Mouse (Mus musculus) cerebellum, postnatal 14 days (tissue): ENCODE data around the gene Tlk2.

ENCODE experiments used
- DNase-seq, 2 experiments: peaks; one replicate each; pipeline ENCODE4 v3.0.0; 2021; ENCODE audit warnings: mixed read lengths in 2 of 2

Gene Tlk2

DNA sequence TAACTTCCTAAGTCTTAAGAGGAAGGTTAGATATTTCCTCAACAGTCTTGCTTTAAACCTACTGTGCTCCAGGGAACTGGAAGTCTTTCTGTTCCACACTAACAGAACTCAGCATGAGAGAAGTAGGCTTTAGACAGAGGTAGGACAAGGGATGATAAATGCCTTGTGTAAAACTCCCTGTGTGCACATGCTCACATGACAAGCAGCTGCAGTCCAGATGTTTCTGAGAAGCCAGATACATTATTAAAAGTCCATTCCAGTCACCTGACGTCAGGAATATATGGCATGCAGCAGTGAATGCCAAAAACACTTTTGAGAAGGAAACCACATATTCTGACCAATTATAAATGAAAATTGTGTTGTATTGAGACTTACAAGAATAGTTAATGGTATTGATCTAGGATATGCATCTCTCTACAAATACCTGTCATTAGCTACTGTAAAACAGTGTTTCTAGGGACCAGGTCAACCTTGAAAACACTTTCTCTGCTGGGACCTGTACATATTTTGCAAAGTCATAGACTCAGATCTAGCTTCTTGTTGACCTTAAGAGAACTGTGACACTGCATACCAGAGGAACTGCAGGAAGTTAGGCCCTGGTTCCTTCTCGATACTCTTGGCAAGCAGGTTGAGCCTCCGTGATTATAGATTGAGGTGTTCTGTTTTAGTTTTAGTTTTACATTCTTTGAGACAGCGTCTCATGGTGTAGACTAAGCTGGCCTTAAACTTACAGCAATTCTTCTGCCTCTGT, 83.2 kb downstream of the Tlk2 start:
- DNase-seq = no peak

- DNase-seq = no peak
Measured at GRCm38 (mm10) chr11:105264506-105264905, 85.9 kb downstream of the Tlk2 start.

DNA sequence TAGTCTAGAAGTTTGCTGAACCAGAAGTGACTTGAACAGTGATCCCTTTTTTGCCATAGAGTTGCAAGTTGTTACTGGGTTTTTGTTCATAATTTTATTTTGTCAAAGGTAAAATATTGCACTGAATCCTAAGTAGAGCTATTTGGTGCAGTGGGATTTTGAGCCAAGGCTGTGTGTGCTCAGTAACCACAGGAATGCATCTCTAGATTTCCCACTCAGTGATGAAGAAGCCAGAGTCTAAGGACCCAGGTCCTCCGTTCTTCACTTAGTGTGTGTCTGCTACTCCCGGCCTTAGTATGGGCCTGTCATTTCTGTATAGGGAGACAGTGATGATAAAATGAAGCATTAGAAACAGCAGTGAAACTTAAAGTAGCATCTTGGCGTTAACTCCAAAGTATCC, 86.4 kb downstream of the Tlk2 start:
- no peak for DNase-seq

GRCm38 (mm10) chr11:105270155-105270554, 91.5 kb downstream of the Tlk2 start:
- peak; percentile 80 to 82 for DNase-seq

GRCm38 (mm10) chr11:105280456-105280855, 101.8 kb downstream of the Tlk2 start:
- DNase-seq = no peak

DNA sequence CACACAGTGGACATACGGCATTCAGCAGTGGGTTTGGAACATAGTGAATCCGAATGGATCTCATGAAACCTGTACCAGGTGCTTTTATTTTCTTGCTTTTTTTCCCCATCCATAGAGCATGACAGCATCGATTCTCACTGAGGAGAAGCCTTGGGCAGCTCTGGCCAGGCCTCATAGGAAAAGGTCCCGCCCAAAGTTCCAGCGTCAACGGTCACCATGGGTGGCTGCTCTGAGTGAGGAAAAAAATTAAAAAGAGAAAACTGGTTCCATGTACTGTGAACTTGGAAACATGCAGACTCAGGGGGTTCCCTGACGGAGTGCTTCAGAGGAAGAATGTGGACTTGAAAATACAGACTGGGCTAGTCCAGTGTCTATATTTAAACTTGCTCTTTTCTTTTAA, 102.7 kb downstream of the Tlk2 start:
- no peak for DNase-seq

- DNase-seq = peak in 1 of 2 experiments; percentile 42
Measured at GRCm38 (mm10) chr11:105281763-105282459, 103.3 kb downstream of the Tlk2 start.

DNA sequence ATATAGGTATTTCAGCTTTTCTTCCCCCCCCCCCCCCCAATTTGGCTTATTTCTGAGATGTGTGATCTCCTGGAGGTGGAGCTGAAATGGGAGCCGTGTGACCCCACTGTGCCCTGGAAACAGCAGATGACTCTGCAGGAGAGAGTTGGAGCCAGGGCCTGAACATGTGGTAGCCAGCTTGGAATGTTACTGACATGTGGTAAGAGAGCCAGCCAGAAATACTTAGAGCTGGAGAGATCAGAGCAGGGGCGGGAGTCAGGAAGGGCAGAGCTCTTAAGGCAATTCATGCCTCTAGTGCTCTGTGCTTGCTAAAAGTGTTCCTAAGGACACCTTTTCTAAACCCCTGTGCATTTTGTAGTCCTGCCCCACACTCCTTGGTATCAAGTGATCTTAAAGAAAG, 103.9 kb downstream of the Tlk2 start:
- DNase-seq = peak; percentile 32 to 37

DNA sequence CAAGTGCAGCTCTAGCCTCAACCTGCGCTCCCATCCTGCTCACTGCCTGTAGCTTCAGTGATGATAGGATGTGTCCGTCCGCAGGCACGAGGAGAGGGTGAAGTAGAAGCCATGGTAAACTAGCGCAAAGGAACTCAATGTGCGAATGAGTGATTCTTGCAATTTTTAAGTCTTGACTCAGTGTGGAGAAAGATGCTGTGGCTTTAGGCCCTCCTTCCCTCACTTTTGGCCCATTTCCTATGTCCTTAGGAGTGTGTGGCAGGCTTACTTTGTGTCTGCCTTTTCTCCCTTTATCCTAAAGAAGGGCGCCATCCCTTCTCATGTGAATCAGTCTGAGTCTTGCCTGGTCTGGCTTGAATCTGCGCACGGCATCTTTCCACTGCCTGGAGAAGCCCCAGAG, 104.4 kb downstream of the Tlk2 start:
- DNase-seq = no peak

- no peak for DNase-seq
Measured at GRCm38 (mm10) chr11:105285720-105286119, 107.1 kb downstream of the Tlk2 start.

DNA sequence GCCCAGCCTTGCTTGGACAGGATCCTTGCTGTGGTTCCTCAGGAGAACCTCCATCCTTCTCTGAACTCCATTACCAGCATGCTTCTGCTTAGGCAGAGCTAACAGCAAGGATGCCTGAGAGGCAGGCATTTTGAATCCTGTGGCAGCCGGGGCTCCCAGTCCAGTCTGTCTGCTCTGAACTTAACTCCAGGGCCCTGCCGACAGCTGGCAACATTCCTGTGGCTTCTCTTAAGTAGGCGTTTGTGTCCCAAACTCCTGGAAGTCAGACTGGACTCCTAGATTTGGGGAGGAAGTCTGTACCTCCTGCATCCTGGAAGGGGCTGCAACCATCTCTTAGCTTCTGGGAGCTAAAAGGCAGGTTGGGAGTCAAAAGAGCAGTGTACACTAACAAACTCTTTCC, 110.8 kb downstream of the Tlk2 start:
- DNase-seq = no peak

DNA sequence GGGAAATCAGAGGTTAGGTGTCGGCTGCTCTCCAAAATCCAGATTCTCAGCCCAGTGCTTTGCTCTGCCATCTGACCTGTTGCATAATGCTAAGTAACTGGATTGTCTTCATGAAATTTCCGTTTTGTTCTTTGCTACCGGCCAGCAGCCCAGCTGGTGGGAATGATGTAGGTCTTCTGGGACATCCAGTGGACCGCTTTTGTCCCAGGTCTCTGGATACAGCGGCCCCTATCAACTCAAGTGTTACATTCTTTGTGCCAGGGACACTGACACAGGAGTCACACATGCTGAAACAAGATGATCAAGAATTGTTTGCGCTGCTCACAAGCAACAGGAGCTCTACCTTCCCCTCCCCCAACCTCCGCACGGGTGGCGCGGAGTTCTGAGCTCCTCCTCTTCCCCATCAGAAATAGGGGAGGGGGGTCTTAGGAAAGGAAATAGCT, 113.1 kb downstream of the Tlk2 start:
- no peak for DNase-seq

DNA sequence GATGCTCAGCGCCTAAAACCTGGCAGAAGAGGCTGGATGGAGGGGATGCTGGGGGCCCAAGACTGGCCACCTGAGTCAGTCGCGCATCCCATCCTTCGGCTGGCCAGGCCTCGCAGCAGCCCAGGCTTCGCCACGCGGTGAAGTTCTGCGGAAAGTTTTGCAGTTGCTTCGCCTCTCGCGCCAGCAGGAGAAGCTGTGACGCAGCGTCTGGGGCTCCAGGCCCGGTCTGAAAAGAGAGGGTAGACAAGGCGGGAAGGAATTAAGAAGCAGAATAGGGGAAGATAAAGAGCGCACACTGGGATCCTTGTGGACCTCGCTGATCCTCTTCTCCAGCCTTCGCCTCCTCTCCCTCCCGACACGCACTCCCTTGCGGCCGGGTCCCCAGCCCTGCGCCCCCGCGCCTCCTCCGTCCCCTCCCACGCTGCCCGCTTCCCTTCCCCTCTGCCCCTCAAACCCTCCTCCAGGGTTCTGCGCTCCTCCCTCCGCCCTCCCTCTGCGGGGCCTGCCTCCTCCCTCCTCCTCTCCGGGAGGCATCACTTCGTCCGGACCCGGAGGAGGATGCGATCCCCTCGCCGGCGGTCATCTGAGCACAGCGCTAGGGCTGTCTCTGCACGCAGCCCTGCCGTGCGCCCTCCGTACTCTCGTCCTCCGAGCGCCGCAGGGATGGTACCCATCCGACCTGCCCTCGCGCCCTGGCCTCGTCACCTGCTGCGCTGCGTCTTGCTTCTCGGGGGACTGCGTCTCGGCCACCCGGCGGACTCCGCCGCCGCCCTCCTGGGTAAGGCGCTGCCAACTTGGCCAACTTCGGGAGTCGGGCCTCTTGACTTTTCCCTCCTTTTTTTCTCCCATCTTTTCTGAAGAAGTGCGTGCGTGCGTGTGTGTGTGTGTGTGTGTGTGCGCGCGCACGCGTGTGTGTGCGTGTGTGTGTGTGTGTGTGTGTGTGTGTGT, 113.8 kb downstream of the Tlk2 start, which contains the start of gene Mrc2:
Gene Mrc2 (plus strand): TSS at position 520 of the 948 bp plus-strand sequence.
- DNase-seq = peak in 1 of 2 experiments; percentile 33

DNA sequence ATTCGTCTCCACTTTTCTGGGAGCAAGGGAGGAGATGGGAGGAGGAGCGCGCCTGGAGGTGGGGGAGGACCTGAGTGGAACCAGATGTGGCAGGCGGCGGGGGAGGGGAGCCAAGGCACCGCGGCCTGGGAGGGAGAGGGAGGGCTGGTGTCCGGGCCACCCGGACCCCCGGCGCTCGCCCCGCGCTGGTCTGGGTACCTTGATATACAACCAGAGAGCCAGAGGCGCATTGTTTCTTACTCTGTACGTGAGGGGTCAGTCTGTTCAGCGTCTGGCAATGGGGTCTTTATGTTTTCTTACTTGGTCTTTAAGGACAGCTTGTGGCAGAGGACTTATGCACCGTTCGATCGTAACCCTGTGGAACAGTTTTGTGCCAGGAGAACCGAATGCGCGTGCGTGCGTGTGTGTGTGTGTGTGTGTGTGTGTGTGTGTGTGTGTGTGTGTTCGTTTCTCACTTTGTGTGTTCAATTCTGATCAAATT, 114.5 kb downstream of the Tlk2 start:
- peak in 1 of 2 experiments; percentile 24 for DNase-seq

DNA sequence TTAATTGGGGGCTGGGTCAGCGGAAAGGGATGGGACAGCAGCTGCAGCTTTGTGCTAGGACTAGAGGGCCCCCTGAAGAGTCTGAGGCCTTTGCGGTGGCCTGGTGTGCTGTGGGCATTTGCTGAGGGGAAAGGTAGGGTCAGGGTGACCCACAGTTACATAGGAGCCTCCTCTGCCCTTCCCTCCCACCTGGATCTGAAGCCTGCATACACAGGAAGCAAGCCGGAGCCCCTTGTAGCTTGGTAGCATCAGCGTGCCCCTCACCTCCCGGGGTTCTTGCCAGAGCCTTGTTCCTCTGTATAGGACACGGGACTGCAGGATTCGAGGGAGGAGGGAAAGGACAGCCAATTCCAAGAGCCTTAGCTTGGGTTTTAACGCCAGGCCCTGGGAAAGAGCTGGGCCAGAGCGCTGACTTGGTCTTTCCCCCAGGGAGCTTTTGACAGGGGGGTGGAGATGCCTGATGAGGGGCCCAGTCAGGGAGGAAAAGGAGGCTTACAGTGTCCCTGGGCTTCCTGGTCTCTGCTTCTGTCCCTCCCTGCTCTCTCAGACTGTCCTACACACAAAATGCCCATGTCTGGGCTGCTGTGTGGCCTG, 115.4 kb downstream of the Tlk2 start:
- no peak for DNase-seq

- DNase-seq = no peak
Measured at GRCm38 (mm10) chr11:105296084-105296483, 117.5 kb downstream of the Tlk2 start.

- no peak for DNase-seq
Measured at GRCm38 (mm10) chr11:105310197-105310596, 131.6 kb downstream of the Tlk2 start.

DNA sequence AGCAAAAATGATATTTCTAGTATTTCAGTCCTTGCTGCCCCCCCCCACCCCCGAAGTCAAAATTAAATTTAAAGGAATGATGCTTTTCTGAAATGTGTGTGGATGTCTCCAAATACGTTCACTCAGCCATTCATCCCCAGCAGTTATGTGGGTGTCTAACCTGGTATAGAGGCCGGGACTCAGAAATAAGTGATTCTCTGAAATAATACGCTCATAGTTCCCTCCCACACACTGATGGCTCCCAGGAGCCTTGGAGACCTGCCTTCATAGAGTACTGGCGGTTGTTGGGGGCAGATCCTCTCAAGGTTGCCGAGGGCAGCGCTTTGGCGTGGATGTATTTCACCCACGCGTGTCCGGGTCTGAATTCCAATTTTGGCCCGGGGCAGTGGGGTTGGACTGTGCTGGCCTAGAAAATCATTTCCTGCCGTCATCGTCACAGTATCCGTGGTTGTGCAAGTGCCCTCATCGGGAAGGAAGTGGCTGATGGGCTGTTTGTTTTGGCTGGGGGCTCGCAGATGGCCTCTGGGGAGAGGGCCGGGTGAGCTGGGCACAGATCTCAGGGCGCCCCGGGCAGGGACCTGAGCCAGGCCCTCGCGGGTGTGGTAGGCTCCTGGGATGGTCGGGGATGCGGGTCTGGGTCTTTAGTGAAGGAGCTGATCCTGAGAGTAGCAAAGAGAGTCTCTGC, 132.8 kb downstream of the Tlk2 start:
- no peak for DNase-seq

DNA sequence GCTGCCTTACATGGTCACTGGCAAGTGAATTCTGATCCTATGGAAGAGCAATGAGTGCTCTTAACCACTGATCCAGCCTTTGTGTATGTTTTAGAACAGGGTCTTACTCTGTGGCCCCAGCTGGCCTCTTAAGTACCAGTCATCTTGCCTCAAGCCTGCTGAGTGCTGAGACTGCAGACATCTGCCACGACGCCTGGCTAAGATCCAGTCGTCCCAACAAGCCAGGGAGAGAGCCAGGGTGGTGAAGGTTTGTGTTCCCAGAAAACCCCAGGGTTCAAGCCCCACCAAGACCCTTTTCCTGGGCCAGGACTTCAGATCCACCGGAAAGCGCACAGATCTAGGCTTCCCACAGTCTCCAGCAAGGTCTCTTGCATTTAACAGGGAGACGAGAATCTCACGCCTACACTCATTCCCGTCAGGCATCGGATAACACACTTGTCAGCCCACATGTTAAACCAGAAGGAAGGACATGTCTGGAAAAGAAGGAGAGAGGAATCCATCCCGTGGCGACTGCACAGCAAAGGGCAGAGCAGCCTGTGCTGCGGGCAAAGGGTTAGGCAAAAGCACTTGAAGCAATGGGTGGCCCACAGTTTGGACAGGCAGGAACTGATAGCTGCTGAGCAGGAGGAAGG, 133.8 kb downstream of the Tlk2 start:
- peak; percentile 46 to 51 for DNase-seq

- no peak for DNase-seq
Measured at GRCm38 (mm10) chr11:105312972-105313632, 134.5 kb downstream of the Tlk2 start.

GRCm38 (mm10) chr11:105313633-105314014, 135.0 kb downstream of the Tlk2 start:
- no peak for DNase-seq
